Mouse (Mus musculus) forebrain, embryonic 11.5 days (tissue): ENCODE results near the gene Ap3d1. TPM values are rescaled to one million over a fixed set of nuclear protein-coding genes. Genes with fewer than 3 reads are reported as not detected.
A peak's percentile ranks its signal among the peaks of the same experiment; 100 is the strongest.

Experiments
- ATAC-seq: fragments of 200-750 bp; cut with Nextera tagmentation; replicated peaks from 2 replicates; pipeline ENCODE4 v1.8.0; 2017; ENCODE audit warnings: moderate TSS enrichment; ENCODE audit not compliant: low FRiP score
- DNase-seq: peaks from one replicate; pipeline ENCODE4 v3.0.0-alpha.2; 2017; ENCODE audit warnings: low spot score
- H3K27ac ChIP-seq: fragments of 300-500 bp; sonication (generic); 2 replicates; pipeline ENCODE4 v1.5.1; 2014; ENCODE audit warnings: low read depth, low read length
- H3K27me3 ChIP-seq: fragments of 300-500 bp; sonication (generic); 2 replicates; pipeline ENCODE4 v1.6.1; 2014; ENCODE audit warnings: mild to moderate bottlenecking, low read length, mixed read lengths; ENCODE audit not compliant: control insufficient read depth, insufficient read depth
- H3K36me3 ChIP-seq: fragments of 300-500 bp; sonication (generic); 2 replicates; pipeline ENCODE4 v1.6.1; 2014; ENCODE audit warnings: mild to moderate bottlenecking, low read length, moderate library complexity, mixed read lengths; ENCODE audit not compliant: control insufficient read depth, insufficient read depth
- H3K4me1 ChIP-seq: fragments of 300-500 bp; sonication (generic); replicated peaks from 2 replicates; pipeline ENCODE4 v1.6.1; 2014; ENCODE audit warnings: low read length, mixed read lengths; ENCODE audit not compliant: control insufficient read depth, insufficient read depth
- H3K4me2 ChIP-seq: fragments of 300-500 bp; sonication (generic); 2 replicates; pipeline ENCODE4 v1.6.1; 2014; ENCODE audit warnings: low read depth, mild to moderate bottlenecking, low read length, moderate library complexity, mixed read lengths; ENCODE audit not compliant: severe bottlenecking
- H3K4me3 ChIP-seq: fragments of 300-500 bp; sonication (generic); 2 replicates; pipeline ENCODE4 v1.5.1; 2014; ENCODE audit warnings: low read depth, low read length
- H3K9ac ChIP-seq: fragments of 300-500 bp; sonication (generic); 2 replicates; pipeline ENCODE4 v1.6.1; 2014; ENCODE audit warnings: low read length
- H3K9me3 ChIP-seq: fragments of 300-500 bp; sonication (generic); 2 replicates; pipeline ENCODE4 v1.6.1; 2016; ENCODE audit warnings: low read length, mixed read lengths; ENCODE audit not compliant: control insufficient read depth
- WGBS: fragments of 180-500 bp; shearing (Covaris S2); extraction: QIAGEN DNeasy Blood & Tissue Kit; methylation state at CpG from one replicate; pipeline ENCODE4 v1.1.7; 2014; 5-methylcytosine and 5-hydroxymethylcytosine counted together
- polyA plus RNA-seq: library from polyadenylated mRNA; unstranded; fragments of >200 nt; fragmentation: Nextera tagmentation; extraction: Ambion mirVana; gene quantifications from 2 replicates; pipeline ENCODE4 v1.2.1, GENCODE M21; 2014

The Ap3d1 gene
- polyA plus RNA-seq, 1 experiment from 2014 or later, result 84.2 TPM

DNA sequence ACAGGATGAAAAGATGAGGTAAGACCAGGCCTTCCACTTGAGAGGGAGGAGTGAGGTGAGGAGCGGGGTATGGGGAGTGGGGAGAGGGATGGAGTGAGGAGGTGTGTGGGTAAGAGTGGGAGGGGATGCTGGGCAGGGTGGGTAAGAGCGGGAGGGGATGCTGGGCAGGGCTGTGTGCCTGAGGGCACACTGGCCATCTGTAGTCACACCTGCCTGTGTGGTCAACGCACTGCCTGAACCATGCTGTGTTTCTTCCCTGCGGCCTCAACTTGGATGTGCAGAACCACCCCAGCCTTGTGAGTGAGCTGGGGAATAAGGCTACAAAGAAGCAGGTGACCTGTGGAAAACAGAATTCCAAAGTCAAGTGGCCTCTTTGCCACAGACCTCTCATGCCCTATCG, 37.6 kb downstream of the Ap3d1 start:
- H3K4me2 ChIP-seq, result no peak overlapping the region
- peaks cover 9% of the 10 kb centered on the region for H3K4me1 ChIP-seq
- DNase-seq (no peak), ATAC-seq (no peak)
- H3K9me3 ChIP-seq, result no peaks in the 10 kb centered on the region
- no peak overlapping the region for H3K4me3 ChIP-seq
- peaks cover 13% of the 10 kb centered on the region for H3K36me3 ChIP-seq
- 87% methylated on average over 5 of the region's 5 CpGs for WGBS
- H3K27me3 ChIP-seq, result no peaks in the 10 kb centered on the region
- no peak overlapping the region for H3K9ac ChIP-seq
- no peak overlapping the region for H3K27ac ChIP-seq

DNA sequence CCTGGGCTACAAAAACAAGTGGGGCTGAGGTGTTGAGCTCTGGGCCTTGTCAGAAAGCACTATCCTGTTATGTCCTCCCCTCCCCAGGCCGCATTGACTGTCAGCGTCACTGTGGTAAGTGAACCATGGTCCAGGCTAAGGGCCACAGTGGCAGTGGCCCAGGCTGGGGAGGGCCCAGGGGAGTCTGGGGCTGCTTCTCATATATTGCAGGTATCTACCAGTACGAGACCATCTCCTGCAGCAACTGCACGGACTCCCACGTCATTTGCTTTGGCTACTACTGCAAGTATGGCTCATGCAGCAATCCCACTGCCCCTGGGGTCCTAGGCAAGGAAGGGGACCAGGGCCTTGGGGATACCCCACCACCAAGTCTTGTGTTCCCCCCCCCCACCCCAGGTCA, 38.4 kb downstream of the Ap3d1 start:
- 92% methylated on average over 5 of the region's 5 CpGs for WGBS
- ATAC-seq, result no peak
- H3K4me3 ChIP-seq, result no peak overlapping the region
- peaks cover 9% of the 10 kb centered on the region for H3K36me3 ChIP-seq
- DNase-seq, result no peak
- H3K9ac ChIP-seq, result no peak overlapping the region
- H3K9me3 ChIP-seq, result no peaks in the 10 kb centered on the region
- peak overlapping the region; percentile 71; the same call in 1 of the 2 replicates for H3K4me2 ChIP-seq
- peaks cover 9% of the 10 kb centered on the region for H3K4me1 ChIP-seq
- H3K27me3 ChIP-seq, result no peaks in the 10 kb centered on the region
- no peak overlapping the region for H3K27ac ChIP-seq

DNA sequence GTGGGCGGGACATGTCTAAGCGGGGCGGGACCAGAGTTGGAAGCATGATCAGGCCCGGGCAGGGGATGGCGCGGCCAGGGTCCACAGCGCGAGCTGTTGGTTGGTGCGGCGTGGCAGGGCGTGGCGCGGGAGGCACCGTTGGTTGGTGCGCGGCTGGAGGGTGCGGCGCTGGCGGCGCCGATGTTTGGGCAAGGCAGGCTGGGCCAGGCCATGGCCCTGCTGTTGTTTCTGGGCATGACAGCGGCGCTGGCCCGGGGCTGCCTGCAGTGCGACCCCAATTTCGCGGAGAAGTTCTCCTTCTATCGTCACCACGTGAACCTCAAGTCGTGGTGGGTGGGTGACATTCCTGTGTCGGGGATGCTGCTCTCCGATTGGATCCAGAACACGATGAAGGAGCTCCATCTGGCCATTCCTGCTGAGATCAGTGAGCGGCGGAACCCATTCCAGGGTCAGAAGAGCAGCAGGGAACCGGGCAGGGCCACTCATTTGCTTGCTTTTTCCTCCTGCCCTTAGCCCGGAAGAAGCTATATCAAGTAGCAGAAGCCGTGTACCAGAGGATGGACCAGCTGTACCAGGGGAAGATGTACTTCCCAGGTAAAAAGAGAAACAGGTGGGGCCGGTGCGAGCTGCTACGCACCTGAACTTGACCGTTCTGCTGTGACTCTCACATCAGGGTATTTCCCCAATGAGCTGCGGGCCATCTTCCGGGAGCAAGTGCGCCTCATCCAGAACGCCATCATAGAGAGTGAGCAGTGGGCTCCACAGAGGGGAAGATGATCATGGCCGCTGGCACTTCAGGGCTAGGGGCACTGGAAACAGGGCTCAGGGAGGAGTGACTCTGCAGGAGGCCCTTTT, 39.3 kb downstream of the Ap3d1 start:
- H3K36me3 ChIP-seq, result peaks cover 5% of the 10 kb centered on the region
- WGBS, result 2% methylated on average over 47 of the region's 47 CpGs

DNA sequence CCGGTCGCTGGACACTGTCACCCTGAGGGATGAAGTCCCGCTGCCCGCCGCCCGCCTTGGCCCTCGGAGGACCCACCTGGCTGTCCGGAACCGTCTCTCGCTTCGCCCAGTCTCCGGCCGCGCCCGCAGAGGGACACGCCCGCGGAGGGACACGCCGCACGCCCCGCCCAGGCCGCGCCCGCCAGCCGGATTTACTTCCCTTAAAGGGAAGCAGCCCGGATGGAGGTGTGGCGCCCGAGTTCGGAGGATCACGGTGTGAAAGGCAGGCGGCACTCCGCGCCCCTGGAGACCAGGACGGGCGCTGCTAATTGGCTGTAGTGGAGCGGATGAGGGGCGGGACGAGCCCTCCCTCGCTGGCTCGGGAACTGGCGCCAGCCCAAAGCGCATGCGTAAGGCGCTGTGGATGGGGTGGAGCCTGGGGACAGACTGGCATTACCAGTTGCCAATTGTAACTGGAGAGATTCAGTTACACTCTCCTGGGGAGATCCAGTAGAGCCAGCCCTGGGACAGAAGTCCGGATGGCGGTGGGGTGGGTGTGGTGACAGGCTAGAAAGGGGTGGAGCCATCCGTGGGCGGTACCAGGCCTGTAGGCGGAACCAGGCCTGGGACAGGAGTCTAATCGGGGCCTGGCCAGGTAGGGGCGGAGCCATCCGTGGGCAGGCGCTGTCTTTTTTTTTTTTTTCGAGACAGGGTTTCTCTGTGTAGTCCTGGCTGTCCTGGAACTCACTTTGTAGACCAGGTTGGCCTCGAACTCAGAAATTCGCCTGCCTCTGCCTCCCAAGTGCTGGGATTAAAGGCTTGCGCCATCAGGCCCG, 40.1 kb downstream of the Ap3d1 start, which contains the start of the genes Mob3a and Izumo4:
Mob3a (minus strand) TSS at position 257 of the 815 bp plus-strand sequence.
Izumo4 (plus strand) TSS at position 464 of the 815 bp plus-strand sequence.
- H3K4me3 ChIP-seq, result peak within 1 kb of the TSS; percentile 36
- peaks cover 2% of the 10 kb centered on the region for H3K36me3 ChIP-seq
- DNase-seq (peak; percentile 99), ATAC-seq (peak; percentile 97)
- no peaks in the 10 kb centered on the region for H3K27me3 ChIP-seq
- H3K9me3 ChIP-seq, result no peaks in the 10 kb centered on the region
- H3K9ac ChIP-seq, result peak within 1 kb of the TSS; percentile 43
- H3K4me2 ChIP-seq, result peak within 1 kb of the TSS; percentile 71
- peak within 1 kb of the TSS; percentile 18 for H3K27ac ChIP-seq
- H3K4me1 ChIP-seq, result peaks cover 9% of the 10 kb centered on the region
- under 1% methylated on average over 59 of the region's 59 CpGs for WGBS

More for the DNA sequence above, 39.3 kb downstream of the Ap3d1 start:
- ATAC-seq (peak; percentile 91), DNase-seq (peak; percentile 97)
- Histone ChIP-seq H3K9me3 (no peaks in the 10 kb centered on the region), H3K4me3 (peak overlapping the region; percentile 36), H3K27ac (peak overlapping the region; percentile 18), H3K4me1 (peaks cover 9% of the 10 kb centered on the region), H3K4me2 (peak overlapping the region; percentile 71), H3K9ac (peak overlapping the region; percentile 37), H3K27me3 (no peaks in the 10 kb centered on the region)

DNA sequence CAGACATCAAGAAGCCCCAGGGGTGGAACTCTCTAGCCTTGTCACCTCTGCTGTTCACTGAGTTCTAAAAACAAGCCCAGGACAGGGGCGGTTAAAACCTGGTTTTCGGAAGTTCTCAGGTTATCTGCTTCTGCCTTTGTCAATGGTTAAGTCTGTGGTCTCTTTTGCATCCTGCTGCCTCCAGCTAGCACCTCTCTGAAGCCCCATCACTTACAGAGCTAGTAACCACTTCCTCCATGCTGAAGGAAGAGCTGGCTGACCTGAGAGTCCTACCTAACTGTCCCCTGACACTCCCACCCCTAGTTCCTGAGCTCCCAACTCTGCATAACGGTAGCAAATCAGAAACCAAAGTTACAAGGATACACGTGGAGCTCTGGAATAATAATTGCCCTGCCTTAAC, 41.3 kb downstream of the Ap3d1 start:
- Histone ChIP-seq H3K4me3 (peak overlapping the region; percentile 36), H3K36me3 (no peaks in the 10 kb centered on the region), H3K9ac (no peak overlapping the region; the same call in 1 of the 2 replicates), H3K9me3 (no peaks in the 10 kb centered on the region), H3K27ac (no peak overlapping the region), H3K27me3 (no peaks in the 10 kb centered on the region), H3K4me2 (peak overlapping the region; percentile 71), H3K4me1 (peaks cover 9% of the 10 kb centered on the region)
- DNase-seq (no peak), ATAC-seq (no peak)
- WGBS, result 59% methylated on average over 4 of the region's 4 CpGs

DNA sequence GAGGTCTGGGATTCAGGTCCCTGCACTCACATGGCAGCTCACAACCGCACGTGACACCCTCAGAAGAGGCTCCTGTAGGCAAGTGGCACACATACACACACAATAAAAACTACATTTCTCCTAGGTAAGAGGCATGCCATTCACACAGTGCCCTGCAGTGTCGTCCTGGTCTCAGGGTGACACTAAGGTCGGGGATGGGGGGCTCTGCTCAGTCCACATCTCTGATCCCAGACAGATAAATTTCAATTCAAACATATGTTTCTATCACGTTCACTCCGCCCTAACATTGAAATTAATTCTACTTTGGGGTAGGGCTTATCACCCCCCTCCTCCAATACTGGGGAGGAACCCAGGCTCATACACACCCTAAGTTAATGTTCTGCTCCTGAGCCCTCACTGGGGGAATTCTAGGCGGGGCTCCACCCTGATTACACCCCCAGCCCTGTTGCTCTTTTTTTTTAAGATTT, 42.0 kb downstream of the Ap3d1 start:
- ATAC-seq (no peak), DNase-seq (no peak)
- H3K27ac ChIP-seq, result no peak overlapping the region
- no peaks in the 10 kb centered on the region for H3K9me3 ChIP-seq
- H3K36me3 ChIP-seq, result no peaks in the 10 kb centered on the region
- no peaks in the 10 kb centered on the region for H3K27me3 ChIP-seq
- H3K4me3 ChIP-seq, result no peak overlapping the region
- H3K4me1 ChIP-seq, result peaks cover 9% of the 10 kb centered on the region
- no peak overlapping the region for H3K9ac ChIP-seq
- WGBS, result 85% methylated on average over 7 of the region's 7 CpGs
- no peak overlapping the region for H3K4me2 ChIP-seq

DNA sequence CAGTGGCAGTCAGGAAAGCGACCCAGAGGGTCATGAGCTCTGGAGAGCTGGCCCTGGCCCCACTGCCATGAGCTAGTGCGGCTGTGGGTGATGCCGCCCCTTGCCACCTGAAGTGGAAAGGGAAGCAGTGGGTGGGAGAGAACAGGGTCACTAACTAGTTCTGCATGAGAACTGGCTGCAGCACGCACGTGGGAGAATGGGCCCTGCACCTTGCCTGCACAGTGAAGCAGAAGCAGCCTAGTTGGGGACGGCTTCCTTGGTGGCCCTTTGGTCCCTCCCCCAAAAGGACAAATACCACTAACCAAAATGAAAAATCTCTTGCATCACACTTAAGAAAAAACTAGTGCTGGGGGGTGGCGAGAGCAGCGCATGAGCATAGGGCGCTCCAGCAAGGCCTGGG, 43.5 kb downstream of the Ap3d1 start:
- Histone ChIP-seq H3K27me3 (no peaks in the 10 kb centered on the region), H3K4me1 (peaks cover 9% of the 10 kb centered on the region), H3K27ac (no peak overlapping the region), H3K36me3 (no peaks in the 10 kb centered on the region), H3K9ac (no peak overlapping the region), H3K9me3 (no peaks in the 10 kb centered on the region), H3K4me3 (no peak overlapping the region), H3K4me2 (no peak overlapping the region)
- 92% methylated on average over 9 of the region's 9 CpGs for WGBS
- no peak for ATAC-seq
- no peak for DNase-seq

DNA sequence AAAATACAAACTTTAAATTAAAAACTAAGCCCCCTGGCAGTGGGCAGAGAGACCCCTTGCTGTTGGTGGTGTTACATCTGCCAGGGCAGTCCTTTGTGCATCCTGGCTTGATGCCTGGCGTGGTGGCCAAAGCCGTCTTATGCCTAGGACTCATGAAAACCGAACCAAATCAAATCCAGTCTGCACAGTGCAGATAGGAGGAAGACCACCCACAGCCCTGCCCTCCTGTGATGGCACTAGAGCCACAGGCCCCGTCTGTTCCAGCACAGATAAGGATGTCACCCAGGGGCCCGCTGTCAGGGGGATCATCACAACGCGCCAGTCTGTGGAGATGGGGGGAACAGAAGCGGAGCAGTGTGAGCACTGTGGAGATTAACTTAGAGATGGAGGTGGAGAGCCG, 44.3 kb downstream of the Ap3d1 start:
- ATAC-seq (no peak), DNase-seq (no peak)
- no peak overlapping the region for H3K4me3 ChIP-seq
- H3K36me3 ChIP-seq, result no peaks in the 10 kb centered on the region
- no peak overlapping the region for H3K9ac ChIP-seq
- no peaks in the 10 kb centered on the region for H3K27me3 ChIP-seq
- 86% methylated on average over 9 of the region's 9 CpGs for WGBS
- no peak overlapping the region for H3K27ac ChIP-seq
- no peak overlapping the region for H3K4me2 ChIP-seq
- no peaks in the 10 kb centered on the region for H3K9me3 ChIP-seq
- H3K4me1 ChIP-seq, result peaks cover 5% of the 10 kb centered on the region
